Mouse (Mus musculus) liver, adult 2 months (tissue): ENCODE measurements at regions not wholly inside any gene's neighbourhood (a gene's known extent, or its start where the extent isn't known, plus 50 kb on each side); places are given as distances from the start of the nearest gene placed in this dataset.

ENCODE experiments used
- CTCF ChIP-seq: fragments of 200-500 bp; IDR thresholded peaks from 2 replicates; pipeline ENCODE4 v1.5.1; 2011; ENCODE audit warnings: low read depth, low read length, control low read depth
- POLR2A ChIP-seq: fragments of 200-500 bp; IDR thresholded peaks from 2 replicates; pipeline ENCODE4 v1.6.1; 2011; ENCODE audit warnings: low read length, control low read depth; ENCODE audit not compliant: insufficient read depth; ENCODE audit errors: extremely low read depth

DNA sequence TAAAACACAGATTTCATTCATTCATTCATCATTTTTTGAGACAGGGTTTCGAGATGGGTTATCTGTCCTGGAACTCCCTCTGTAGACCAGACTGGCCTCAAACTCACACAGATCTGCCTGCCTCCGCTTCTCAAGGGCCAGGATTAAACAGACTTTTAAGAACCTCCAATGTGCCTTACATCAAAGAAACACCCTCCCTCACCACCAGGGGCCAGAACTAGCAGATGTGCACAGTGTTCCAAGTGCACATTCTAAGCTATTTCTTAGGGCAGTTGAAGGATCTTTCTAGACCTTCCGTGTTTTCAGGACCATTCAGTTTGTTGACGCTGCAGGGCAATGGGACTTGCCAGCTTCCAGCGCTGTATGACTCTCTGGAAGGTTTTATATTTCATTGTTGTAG, 88.6 kb upstream of the Ado start:
- TF ChIP-seq POLR2A (no peak), CTCF (no peak)
